Mouse (Mus musculus) CH12.LX (cell line): ENCODE data around the gene Rpl6. TPM values are rescaled to one million over a fixed set of nuclear protein-coding genes. Genes with fewer than 3 reads are reported as not detected.

Experiments
- DNase-seq: peaks from one replicate; pipeline ENCODE4 v3.0.0-alpha.2; 2013; ENCODE audit errors: extremely low read depth
- H3K27ac ChIP-seq: 2 replicates; pipeline ENCODE4 v1.5.1; 2012; ENCODE audit warnings: low read depth, mild to moderate bottlenecking, control low read depth, moderate library complexity; ENCODE audit not compliant: insufficient read depth
- H3K27me3 ChIP-seq: replicated peaks from 2 replicates; pipeline ENCODE3; 2012; ENCODE audit warnings: inconsistent platforms
- H3K36me3 ChIP-seq, 2 experiments: replicated peaks in 1 of 2; 2 replicates each; pipeline versions ENCODE3 to v1.6.1; 2012; ENCODE audit warnings: inconsistent platforms in 1 of 2, low read length in 1 of 2, mild to moderate bottlenecking in 1 of 2, mixed read lengths in 1 of 2, moderate library complexity in 1 of 2; ENCODE audit not compliant: control insufficient read depth in 1 of 2, insufficient read depth in 1 of 2
- H3K4me1 ChIP-seq, 2 experiments: 2 replicates each; pipeline ENCODE4 v1.6.1; 2012; ENCODE audit warnings: inconsistent platforms in 1 of 2, moderate library complexity in 1 of 2; ENCODE audit not compliant: insufficient read depth in 2 of 2, control insufficient read depth in 1 of 2
- H3K4me2 ChIP-seq: 2 replicates; pipeline ENCODE4 v1.6.1; 2012; ENCODE audit warnings: low read depth, mild to moderate bottlenecking, control low read depth; ENCODE audit not compliant: poor library complexity, insufficient read depth, severe bottlenecking
- H3K4me3 ChIP-seq, 3 experiments: fragments of 150-350 bp in 1 of 3; sonication (generic) in 1 of 3; replicated peaks in 1 of 3; 2 replicates each; pipeline versions ENCODE3 to v1.5.1; 2011 to 2012; ENCODE audit warnings: low read depth in 2 of 3, low read length in 2 of 3, mild to moderate bottlenecking in 2 of 3, moderate library complexity in 2 of 3, control low read depth in 1 of 3, improper control_type of control experiment in 1 of 3, inconsistent platforms in 1 of 3, mixed read lengths in 1 of 3; ENCODE audit not compliant: poor library complexity in 1 of 3
- H3K79me2 ChIP-seq: replicated peaks from 2 replicates; pipeline ENCODE4 v1.6.1; 2012; ENCODE audit warnings: mild to moderate bottlenecking, moderate library complexity; ENCODE audit not compliant: control insufficient read depth, poor library complexity, insufficient read depth, severe bottlenecking; ENCODE audit errors: extremely low read depth
- H3K9ac ChIP-seq: 2 replicates; pipeline ENCODE4 v1.6.1; 2012; ENCODE audit warnings: low read depth, mild to moderate bottlenecking, control low read depth, moderate library complexity; ENCODE audit not compliant: insufficient read depth
- H3K9me3 ChIP-seq: replicated peaks from 2 replicates; pipeline ENCODE3; 2012; ENCODE audit warnings: low read length, inconsistent platforms, mixed read lengths
- BHLHE40 ChIP-seq: IDR thresholded peaks from 2 replicates; pipeline ENCODE4 v1.6.1; 2011; ENCODE audit warnings: mild to moderate bottlenecking, low read depth, low read length, improper control_type of control experiment
- CHD2 ChIP-seq: IDR thresholded peaks from 2 replicates; pipeline ENCODE4 v1.6.1; 2011; ENCODE audit warnings: low read length, improper control_type of control experiment
- CTCF ChIP-seq, 2 experiments: IDR thresholded peaks in 1 of 2; conservative IDR thresholded peaks in 1 of 2; 2 replicates each; pipeline ENCODE4 v1.5.1; 2011 to 2012; ENCODE audit warnings: low read depth in 2 of 2, low read length in 2 of 2, improper control_type of control experiment in 1 of 2, inconsistent platforms in 1 of 2, mild to moderate bottlenecking in 1 of 2, moderate library complexity in 1 of 2
- ELF1 ChIP-seq: IDR thresholded peaks from 2 replicates; pipeline ENCODE4 v1.6.1; 2014; ENCODE audit warnings: low read depth, mild to moderate bottlenecking, inconsistent platforms, low read length, improper control_type of control experiment
- EP300 ChIP-seq: IDR thresholded peaks from 2 replicates; pipeline ENCODE4 v1.6.1; 2011; ENCODE audit warnings: low read length, improper control_type of control experiment
- ETS1 ChIP-seq: conservative IDR thresholded peaks from 2 replicates; pipeline ENCODE4 v1.6.1; 2012; ENCODE audit warnings: low read depth, mild to moderate bottlenecking, inconsistent platforms, low read length, improper control_type of control experiment, moderate library complexity
- GABPA ChIP-seq: IDR thresholded peaks from 2 replicates; pipeline ENCODE4 v1.6.1; 2012; ENCODE audit warnings: low read depth, low read length, improper control_type of control experiment, inconsistent platforms; ENCODE audit not compliant: insufficient replicate concordance
- HCFC1 ChIP-seq: IDR thresholded peaks from 2 replicates; pipeline ENCODE4 v1.6.1; 2012; ENCODE audit warnings: low read depth, mild to moderate bottlenecking, inconsistent platforms, low read length, improper control_type of control experiment
- IRF4 ChIP-seq: IDR thresholded peaks from 2 replicates; pipeline ENCODE4 v1.6.1; 2014; ENCODE audit warnings: low read depth, mild to moderate bottlenecking, inconsistent platforms, low read length, improper control_type of control experiment
- KAT2A ChIP-seq: IDR thresholded peaks from 2 replicates; pipeline ENCODE4 v1.6.1; 2012; ENCODE audit warnings: low read length, improper control_type of control experiment, inconsistent platforms; ENCODE audit not compliant: insufficient replicate concordance
- MXI1 ChIP-seq: IDR thresholded peaks from 2 replicates; pipeline ENCODE4 v1.6.1; 2011; ENCODE audit warnings: mild to moderate bottlenecking, low read depth, low read length, improper control_type of control experiment
- POLR2AphosphoS2 ChIP-seq: IDR thresholded peaks from 2 replicates; pipeline ENCODE4 v1.6.1; 2011; ENCODE audit warnings: low read depth, low read length, improper control_type of control experiment
- SIN3A ChIP-seq: IDR thresholded peaks from 2 replicates; pipeline ENCODE4 v1.6.1; 2012; ENCODE audit warnings: low read length, improper control_type of control experiment, inconsistent platforms
- SMC3 ChIP-seq: IDR thresholded peaks from 2 replicates; pipeline ENCODE4 v1.6.1; 2011; ENCODE audit warnings: low read depth, low read length, improper control_type of control experiment
- TBP ChIP-seq: conservative IDR thresholded peaks from 2 replicates; pipeline ENCODE4 v1.6.1; 2011; ENCODE audit warnings: low read depth, low read length, improper control_type of control experiment
- UBTF ChIP-seq: IDR thresholded peaks from 2 replicates; pipeline ENCODE4 v1.6.1; 2012; ENCODE audit warnings: low read depth, mild to moderate bottlenecking, inconsistent platforms, low read length, improper control_type of control experiment, moderate library complexity
- USF2 ChIP-seq: conservative IDR thresholded peaks from 2 replicates; pipeline ENCODE4 v1.6.1; 2011; ENCODE audit warnings: low read depth, low read length, improper control_type of control experiment
- dilution Hi-C: fragments of 300-500 bp; cut with MboI; formaldehyde crosslinking; loops from 2 replicates; pipeline ENCODE4 v1.14.3; 2020; ENCODE audit warnings: low sequenced_read_pairs; ENCODE audit not compliant: extremely low pct_unique_long_range_greater_than_20kb, extremely low pct_ligation_motif_present
- in situ Hi-C: fragments of 300-500 bp; cut with MboI; formaldehyde crosslinking; loops from 3 replicates; pipeline ENCODE4 v1.14.3; 2019; ENCODE audit warnings: low sequenced_read_pairs, low pct_ligation_motif_present, low pct_unique_long_range_greater_than_20kb, mixed read lengths
- polyA plus RNA-seq: library from polyadenylated mRNA; unstranded; fragments of >175 nt; gene quantifications from 2 replicates; pipeline ENCODE4 v1.2.1, GENCODE M21; 2012; ENCODE audit warnings: low read depth; ENCODE audit not compliant: insufficient read length
- total RNA-seq, 2 experiments: library from RNA; depleted of rRNA; stranded (reverse); fragments of 300-350 nt in 1 of 2; fragments of >200 nt in 1 of 2; gene quantifications; 2 replicates each; pipeline ENCODE4 v1.2.3; 2012 to 2014

The Rpl6 gene
- total and polyA plus RNA-seq, 3 experiments = 2,433 to 2,694 (median 2,607) TPM

- Histone ChIP-seq H3K4me2 (no peak overlapping the region), H3K27me3 (no peaks in the 10 kb centered on the region), H3K36me3 (peaks cover 69 to 98% of the 10 kb centered on the region in 2 experiments)
- no peak for TF ChIP-seq KAT2A
- TF ChIP-seq CHD2 = no peak
- TF ChIP-seq ELF1 = no peak
- TF ChIP-seq TBP = no peak
- TF ChIP-seq, all 38 proteins: peak for 0
- Histone ChIP-seq H3K27ac (no peak overlapping the region), H3K4me3 (no peak overlapping the region), H3K79me2 (no peaks in the 10 kb centered on the region), H3K9ac (no peak overlapping the region), H3K9me3 (no peaks in the 10 kb centered on the region), H3K4me1 (peaks cover 0 to 18% of the 10 kb centered on the region in 2 experiments; a peak in 1 of 4 replicates)
- dilution Hi-C loops (no loop called here), in situ Hi-C loops (no loop called here)
- no peak for DNase-seq
These were observed 46.8 kb upstream of the Rpl6 start for GRCm38 (mm10) chr5:121157489-121157888.

GRCm38 (mm10) chr5:121158966-121159365, 45.3 kb upstream of the Rpl6 start:
- no peaks in the 10 kb centered on the region for H3K9me3 ChIP-seq
- TF ChIP-seq GABPA (no peak), POLR2AphosphoS2 (no peak), UBTF (no peak), TBP (no peak), ETS1 (no peak), SMC3 (no peak), KAT2A (no peak), MXI1 (no peak), EP300 (no peak), USF2 (no peak), CTCF (conservative IDR thresholded peaks at IDR 0.05 in 1 of 2, IDR thresholded peaks at IDR 0.05 in 1 of 2; ENCODE audit: low read depth in 2 of 2, low read length in 2 of 2) (no peak), SIN3A (no peak), HCFC1 (no peak), IRF4 (no peak), BHLHE40 (no peak)

More at GRCm38 (mm10) chr5:121158966-121159365, 45.3 kb upstream of the Rpl6 start:
- in situ Hi-C loops = no loop called here
- dilution Hi-C loops = no loop called here
- no peaks in the 10 kb centered on the region for H3K27me3 ChIP-seq
- no peak overlapping the region for H3K4me3 ChIP-seq
- DNase-seq = no peak
- peaks cover 78 to 99% of the 10 kb centered on the region in 2 experiments for H3K36me3 ChIP-seq
- H3K4me2 ChIP-seq = no peak overlapping the region
- peaks cover 0 to 17% of the 10 kb centered on the region in 2 experiments; a peak in 1 of 4 replicates for H3K4me1 ChIP-seq
- H3K9ac ChIP-seq = no peak overlapping the region
- no peak overlapping the region for H3K27ac ChIP-seq
- no peaks in the 10 kb centered on the region for H3K79me2 ChIP-seq
